Mouse (Mus musculus) neutrophil, adult 5-6 weeks (primary cell): Measurements from ENCODE around the gene Wdr60. TPM values are rescaled to one million over a fixed set of nuclear protein-coding genes. Genes with fewer than 3 reads are reported as not detected.

ENCODE experiments used
- ATAC-seq: fragments of 151-379, 151-347 bp; 2 replicates; pipeline ENCODE4 v1.8.0; 2017; ENCODE audit warnings: mild to moderate bottlenecking, moderate TSS enrichment; ENCODE audit not compliant: insufficient number of reproducible peaks, poor library complexity, low FRiP score, severe bottlenecking; ENCODE audit errors: extremely low read depth
- total RNA-seq: library from RNA; stranded (forward); fragments of 200-1000 nt; gene quantifications from 2 replicates; pipeline ENCODE4 v1.2.3, GENCODE M21; 2017

Gene Wdr60
- total RNA-seq, 1 experiment from 2014 or later = 1.6 TPM

DNA sequence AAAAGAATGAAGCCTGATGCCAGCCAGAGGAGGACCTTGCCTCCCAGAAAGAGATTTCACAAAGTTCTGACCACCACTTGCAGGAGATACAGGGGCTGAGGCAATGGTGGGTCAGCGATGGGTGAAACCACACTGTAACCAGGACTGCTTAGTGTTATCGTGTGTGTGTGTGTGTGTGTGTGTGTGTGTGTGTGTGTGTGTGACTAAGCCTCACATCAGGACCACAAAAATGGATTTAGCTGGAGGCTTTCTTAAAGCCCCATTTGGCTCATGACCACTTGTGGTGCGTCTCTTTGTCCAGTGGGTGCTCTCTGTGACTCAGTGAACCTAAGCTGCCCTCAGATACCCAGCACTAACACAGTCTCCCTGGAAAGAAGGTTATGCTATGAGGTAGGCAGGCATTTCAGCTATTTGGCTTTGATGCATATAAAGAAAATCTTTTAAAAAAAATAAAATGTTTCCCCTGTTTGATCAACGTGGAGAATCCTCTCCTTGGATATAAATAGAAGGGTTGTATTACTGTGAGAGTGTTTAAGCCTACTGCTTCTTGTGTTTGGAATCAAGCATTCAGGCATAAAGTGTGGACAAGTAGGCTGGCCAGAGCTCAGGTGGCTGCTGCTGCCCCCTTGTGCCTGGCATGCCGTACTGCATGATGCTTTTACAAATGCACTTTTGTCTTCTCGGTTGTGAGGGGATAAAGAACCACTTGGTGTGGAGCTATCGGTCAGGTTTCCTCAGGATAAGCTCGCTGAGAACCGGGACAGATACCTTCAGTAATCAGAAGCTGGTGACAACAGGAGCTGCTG is 60.4 kb downstream of the Wdr60 start:
- ATAC-seq = peak; percentile 84

DNA sequence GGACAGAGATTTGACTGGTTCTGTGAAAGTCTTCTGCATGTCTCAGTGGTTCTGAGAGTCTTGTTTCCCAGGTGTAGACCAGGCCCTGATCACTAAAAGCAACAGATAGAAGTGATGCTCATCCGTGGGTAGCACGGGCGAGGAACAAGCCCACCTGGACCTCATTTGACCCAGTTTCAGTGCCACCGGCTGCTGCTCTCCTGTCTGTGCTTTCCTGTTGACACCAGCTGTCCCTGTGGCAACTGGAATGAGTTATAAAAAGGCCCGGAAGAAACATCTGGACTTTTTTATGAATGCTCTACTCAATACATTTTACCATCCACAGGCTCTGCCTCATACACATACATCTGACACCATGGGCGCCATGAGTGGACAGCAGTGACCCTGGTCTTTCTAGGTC is 64.0 kb downstream of the Wdr60 start:
- no peak for ATAC-seq

DNA sequence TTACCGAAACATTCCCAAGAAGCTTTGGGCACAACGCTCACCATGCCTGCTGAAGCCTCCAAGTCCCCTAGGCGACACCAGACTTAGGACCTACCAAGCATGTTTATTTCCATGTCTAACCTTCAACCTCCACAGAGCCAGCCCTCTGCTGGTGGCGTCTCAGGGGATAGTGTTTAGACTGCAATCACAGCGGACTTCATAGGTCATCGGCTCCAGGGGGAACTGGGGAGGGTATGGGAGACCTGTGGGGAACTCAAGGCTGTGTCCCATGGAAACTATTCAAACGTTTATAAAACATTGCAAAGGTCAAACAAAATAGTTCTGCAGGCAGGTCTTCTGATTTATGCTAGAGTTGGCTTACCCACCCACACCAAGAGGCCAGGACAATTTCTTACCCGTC is 66.6 kb downstream of the Wdr60 start:
- no peak for ATAC-seq

DNA sequence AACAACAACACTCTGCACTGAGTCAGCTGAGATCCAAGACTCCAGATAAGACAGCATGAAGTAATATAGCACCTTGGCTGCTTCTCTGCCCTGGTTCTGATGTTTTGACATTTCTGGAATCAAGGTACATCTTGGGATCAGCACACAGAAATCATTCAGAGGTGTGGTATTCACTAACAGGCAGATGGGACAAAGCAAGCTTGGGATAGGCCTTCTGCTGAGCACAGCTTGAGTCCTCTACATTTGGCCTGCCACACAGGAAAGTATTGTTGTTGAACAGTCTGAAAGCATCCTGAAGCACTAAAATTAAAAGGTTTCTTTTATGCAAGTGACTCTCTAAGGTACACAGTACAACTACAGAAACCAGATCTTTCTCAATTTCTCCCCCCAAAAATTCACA is 68.2 kb downstream of the Wdr60 start:
- ATAC-seq = no peak

DNA sequence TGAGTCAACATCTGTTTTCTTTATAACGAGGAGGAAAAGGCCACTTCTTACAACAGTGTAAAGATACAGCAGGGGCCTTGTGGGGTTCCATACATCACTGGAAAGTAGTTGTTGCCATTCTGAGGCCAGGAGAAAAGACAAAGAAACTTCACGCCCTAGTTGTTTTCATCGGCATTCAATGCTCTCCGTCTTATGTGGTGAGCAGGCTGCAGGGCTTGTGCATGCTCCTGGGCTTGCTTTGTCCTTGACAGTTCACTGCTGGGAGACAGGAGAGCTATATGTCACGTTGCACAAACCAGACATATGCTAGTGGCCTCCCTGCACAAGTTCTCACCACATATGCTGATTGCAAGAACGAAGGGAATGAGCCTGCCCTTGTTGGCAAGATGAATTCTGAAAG is 68.9 kb downstream of the Wdr60 start:
- ATAC-seq = no peak

DNA sequence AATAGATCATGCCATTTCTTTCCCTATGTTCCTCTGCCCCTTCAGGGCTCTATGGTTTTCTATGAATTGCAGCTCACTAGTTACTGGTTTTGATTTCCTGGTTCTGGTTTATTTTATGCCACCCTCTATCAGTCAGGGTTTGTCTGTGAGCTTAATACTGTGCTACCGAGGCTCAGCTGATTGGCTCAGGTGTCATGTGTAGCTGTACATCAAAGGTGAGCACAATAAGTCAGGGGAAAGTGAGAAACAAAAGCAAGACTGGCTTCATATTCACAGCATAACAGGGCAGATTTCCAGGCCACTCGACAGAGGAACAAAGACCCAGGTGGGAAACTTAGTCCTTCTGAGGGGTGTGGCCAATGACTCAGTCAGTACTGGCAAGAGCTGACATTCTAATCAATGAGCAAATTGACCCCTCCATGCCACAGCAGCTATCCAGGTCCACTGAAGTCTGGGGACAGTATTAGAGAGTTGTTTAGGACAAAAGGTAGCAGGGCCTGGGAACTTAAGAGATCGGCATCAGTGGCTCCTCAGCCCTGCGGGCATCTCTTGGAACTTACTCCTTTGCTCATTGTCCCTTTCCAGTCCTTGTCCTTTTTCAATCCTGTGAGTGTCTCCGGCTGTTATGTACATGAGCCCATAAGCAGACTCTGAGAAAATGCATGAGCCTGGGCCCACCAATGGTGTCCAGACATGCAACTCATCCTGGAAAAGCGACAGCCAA is 79.4 kb downstream of the Wdr60 start:
- no peak for ATAC-seq

DNA sequence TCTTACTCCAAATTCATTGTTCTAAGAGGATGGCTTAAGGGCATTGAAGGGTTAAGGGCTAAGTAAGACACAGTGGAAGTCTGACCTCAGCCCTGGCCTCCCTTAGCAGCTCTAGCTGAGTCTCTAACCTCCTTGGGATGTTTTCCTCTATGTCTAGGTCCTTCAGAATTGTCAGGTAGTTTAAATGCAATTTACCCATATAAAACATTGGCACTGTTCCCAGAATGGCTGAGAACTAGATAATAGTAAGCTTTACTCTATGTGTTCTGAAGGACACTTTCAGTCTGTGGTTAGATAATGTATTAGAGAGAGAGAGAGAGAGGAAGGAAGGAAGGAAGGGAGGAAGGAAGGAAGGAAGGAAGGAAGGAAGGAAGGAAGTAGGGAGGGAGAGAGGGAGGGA is 80.4 kb downstream of the Wdr60 start:
- ATAC-seq = no peak

DNA sequence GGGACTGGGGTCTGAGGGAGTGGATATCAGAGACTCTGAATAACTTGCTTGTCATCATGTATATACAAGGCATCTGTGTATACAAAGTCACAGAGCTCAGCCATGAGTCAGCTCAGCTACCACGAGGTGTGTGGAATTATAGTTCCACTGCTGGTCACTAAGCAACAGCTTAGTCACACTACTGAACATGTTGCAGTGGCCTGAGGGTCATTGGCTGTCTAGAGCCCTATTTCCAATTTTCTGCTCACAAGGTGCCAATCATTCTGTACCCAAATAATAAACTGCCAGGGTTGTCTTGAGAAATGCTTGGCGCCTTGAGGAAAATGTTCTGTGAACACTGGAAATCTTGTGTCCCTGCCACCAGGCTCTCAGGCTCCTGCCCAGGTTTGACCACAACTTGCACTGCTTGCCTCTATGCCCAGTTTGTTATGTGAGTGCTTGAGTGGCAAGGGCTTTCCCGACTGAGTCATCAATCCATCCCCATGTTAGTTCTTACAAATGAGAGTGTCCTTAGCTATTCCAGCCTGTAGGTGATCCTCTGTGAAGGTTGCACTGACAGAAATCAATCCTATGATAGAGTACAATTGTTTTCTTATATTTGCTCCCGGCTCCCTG is 81.3 kb downstream of the Wdr60 start:
- no peak for ATAC-seq

DNA sequence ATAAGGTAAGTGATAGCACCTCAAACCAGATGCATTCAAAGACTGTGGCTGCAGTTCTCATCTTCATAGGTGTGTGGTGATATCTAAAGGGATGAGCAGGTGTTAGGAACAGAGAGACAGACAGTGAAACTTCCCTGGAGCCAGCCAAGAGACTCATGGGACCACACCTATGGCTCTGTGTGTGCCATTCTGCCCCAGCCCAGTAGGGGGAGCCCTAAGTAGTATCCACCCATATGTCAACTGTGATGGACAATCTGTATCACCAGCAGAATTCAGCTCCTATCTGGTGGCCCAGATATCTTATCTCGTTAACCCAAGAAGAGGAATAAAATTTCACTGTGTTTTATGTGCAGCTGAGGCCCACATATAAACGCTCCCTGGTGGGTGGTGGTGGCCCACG is 85.9 kb downstream of the Wdr60 start:
- ATAC-seq = peak; percentile 76; the same call in 1 of the 2 replicates

DNA sequence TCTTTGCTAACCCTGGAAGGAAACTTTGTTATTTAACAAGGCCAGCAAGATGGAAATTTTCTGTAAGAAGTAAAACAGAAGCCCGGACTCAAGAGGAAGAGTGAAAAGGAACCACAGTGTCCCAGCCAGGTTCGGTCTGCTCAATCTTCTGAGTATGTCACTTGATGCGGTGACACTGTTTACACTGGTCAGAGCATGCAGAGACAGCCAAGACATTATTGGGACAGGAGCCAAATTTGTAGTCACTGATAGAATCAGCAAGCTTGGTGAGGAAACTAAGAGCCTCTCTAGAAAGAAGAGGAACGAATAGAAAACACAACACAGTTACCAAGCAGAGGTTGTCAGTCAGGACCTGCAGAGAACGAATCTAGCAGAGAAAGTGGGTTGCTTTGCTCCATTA is 93.2 kb downstream of the Wdr60 start:
- no peak for ATAC-seq

DNA sequence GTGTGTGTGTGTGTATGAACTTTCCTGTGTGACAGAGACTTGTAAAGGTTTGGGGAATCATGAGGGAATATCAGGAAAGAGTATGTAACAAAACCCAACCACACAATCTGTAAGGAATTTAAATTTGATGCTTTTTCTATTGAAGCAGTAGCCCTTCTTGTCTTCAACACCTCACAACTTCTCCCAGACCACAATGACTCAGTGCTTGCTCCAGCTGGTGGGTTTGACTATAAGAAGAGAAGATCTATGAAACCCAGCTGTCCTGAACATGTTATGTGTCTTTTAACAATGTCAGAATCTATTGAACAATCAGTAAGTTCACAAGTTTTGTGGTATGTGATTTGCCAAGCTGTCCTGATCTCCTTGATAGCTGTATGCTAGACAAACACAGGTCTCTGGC is 97.5 kb downstream of the Wdr60 start:
- no peak for ATAC-seq

DNA sequence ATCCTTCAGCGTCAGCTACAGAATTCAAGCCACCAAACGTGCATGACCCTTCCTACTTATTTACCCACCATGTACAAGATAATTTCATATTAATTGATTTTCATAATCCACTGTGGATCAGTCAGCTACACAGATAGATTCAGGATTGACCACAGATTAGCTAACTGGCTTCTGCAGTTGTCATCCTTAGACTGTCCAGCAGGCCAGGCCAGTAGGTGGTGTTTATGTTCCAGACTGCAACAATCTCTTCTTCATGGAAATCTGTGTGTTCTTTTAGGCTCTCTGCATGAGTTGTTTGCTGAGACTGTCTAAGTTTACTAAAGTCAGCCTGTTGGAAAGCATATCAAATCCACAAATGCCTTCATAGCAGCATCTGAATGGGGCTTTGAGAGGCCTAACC is 103.1 kb downstream of the Wdr60 start:
- ATAC-seq = no peak

DNA sequence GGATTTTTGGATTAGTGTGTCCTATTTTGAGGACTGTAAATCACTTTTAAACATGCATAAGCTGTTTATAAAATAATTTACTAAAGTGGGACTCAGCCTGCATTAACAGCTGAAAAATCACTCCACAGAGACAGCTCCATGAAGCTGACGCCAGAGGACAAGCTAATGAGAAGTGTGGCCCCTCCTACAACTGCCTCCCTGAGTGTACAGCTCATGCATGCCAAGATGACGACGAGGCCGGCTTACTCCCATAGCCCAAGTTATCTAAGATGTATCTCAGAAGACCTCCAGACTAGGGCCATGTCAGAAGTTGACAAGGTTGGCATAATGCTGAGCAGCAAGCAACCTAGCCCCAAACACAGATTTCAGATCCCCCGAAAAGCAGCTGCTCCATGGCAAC is 103.6 kb downstream of the Wdr60 start:
- no peak for ATAC-seq

DNA sequence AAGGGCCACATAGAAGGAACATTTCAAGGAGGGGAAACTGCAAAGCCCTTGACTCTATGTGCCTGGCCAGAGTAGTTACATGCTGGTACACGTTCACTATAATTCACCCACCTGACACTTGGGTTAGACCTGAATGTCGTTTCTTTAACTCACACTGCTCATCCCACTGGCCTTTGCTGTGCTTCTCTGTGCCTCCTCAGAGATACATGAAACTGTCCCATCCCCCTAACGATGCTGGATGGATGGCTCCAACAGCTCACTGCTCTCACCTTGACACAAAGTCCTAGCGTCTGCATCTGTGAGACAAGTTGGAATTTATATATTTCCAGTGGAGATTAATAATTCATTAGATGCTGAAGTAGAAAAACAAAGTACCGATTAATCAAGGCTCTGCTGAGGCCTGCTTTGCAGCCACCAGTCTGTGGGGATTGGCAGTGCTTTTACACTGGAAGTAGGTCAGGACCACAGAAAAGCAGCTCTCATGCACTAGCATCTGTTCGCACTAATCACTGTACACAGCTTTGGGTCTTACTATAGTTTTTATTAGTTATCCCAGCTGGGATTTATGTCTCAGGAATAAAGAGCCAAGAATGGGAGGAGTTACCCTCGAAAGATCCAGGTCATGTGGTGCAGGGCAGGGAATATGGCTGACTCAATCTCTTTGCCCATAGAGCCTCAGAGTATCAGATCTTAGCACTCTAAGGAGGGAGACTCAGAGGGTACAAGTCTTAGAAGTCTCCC is 105.9 kb downstream of the Wdr60 start:
- no peak for ATAC-seq

Other genes with a start within 250 kb of the Wdr60 start
- gene Zfp386, start 215.3 kb downstream of the Wdr60 start, total RNA-seq = 32.3 and 34.8 TPM in 2 replicates
- not detected in 2 replicates for gene Vipr2, start 185.3 kb downstream of the Wdr60 start, total RNA-seq
- not detected in 2 replicates for gene Gm11027, start 12.4 kb upstream of the Wdr60 start, total RNA-seq
- 101 and 115 TPM in 2 replicates for gene Esyt2, start 18.2 kb upstream of the Wdr60 start, total RNA-seq
- gene Ncapg2, start 142.4 kb upstream of the Wdr60 start, total RNA-seq = 1.7 and 4.0 TPM in 2 replicates
- gene Ptprn2, start 222.7 kb upstream of the Wdr60 start, total RNA-seq = 0.12 TPM in 1 of 2 replicates, not detected in the other